Mouse (Mus musculus): ENCODE data around the gene Rgs16.

Rgs16 gene

DNA sequence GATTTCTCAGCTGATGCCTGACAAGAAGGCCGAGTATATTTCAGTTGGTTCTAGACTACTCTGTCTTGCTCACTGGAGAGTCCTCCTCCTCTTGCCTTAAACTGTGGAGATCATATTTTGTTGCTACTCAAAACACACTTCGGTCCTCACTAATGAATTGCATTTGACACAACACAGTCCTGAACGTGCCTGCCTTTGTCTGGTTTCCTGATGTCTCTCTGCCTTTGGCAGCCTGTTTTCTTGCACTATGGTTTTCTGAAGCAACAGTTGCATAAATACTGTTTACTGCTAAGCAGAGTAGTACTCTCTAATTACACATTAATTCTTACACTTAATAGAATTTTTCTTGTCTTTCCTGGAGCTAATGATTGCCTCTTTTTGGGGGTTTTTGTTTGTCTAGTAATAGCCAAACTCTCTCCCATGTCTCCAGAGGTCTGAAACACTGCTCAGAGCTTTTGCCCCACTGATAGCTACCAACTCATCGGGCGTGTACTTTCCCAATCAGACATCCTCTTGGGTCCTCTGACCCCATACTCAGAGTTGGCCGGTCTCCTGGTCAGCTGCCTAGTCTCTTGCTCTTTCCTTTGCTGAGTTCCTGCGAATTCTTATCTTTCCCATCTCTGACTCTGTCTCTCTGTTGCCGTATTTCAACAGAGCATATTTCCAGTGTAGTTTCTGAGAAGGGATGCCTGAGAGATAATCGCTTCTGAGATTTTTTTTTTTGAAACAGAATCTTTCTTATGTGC, 18.4 kb upstream of the Rgs16 start:
- DNase-seq (ENCODE audit: low read depth) = no peak

DNA sequence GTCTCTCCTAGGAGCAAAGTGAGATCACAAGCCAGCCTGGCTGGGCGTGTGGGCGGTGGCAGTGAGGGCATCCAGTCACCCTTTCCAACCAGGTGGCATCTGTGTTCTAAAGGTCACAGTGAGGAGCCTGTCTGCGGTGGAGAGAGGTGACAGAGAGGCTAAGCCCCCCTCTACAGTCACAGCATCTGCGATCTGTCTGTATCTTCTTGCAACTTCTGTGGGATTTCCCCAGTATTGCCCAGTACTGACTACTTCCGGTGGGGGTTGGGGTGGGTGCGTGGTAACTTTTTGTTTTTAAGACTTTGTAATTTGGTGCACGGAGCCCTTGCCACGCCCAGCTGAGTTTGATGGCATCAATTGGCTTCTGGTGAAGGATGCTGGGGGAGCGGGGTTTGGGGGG, 16.7 kb upstream of the Rgs16 start:
- peak; percentile 96 for DNase-seq (ENCODE audit: low read depth)

- DNase-seq (ENCODE audit: low read depth) = no peak
Measured at GRCm38 (mm10) chr1:153726636-153727035, 13.5 kb upstream of the Rgs16 start.

DNA sequence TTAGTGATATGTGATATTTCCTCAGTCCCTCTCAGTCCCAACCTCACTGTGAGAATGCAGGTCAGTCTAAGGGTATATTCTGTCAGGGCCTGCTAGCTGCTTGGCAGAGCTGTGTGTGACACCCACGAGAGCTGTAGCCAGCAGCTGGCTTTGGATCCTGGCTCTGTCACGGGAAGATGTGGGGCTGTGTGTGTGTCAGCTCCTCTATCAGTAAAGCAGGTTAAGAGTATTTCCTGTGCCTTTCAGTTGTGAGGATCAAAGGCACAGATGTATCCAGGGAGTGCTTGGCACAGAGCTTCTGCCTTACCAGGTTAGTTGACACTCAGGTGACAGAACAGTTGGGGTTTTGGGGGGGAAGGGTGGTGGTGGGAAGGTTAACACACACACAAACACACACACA, 10.3 kb upstream of the Rgs16 start:
- no peak for DNase-seq (ENCODE audit: low read depth)

DNA sequence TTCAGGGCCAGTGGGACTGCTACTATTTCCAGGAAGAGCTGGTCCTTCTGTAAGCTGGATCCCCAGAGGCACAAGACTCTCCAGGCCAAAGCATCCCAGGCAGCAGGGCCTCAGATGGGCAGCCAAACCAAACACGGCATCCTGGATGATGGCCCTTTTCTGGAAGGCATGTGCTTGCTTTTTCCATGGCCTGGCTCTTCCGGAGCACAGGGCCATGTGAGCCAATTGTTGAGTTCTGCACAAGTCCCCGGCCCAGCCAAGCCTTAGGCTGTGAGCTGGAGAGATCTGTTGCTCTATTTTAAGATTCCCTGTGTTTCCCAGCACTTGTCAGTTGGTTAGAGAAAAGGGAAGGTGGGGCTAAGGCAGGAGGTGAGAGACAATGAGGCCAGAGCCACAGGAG, 9.5 kb upstream of the Rgs16 start:
- no peak for DNase-seq (ENCODE audit: low read depth)

GRCm38 (mm10) chr1:153733181-153733580, 7.0 kb upstream of the Rgs16 start:
- DNase-seq (ENCODE audit: low read depth) = no peak

DNA sequence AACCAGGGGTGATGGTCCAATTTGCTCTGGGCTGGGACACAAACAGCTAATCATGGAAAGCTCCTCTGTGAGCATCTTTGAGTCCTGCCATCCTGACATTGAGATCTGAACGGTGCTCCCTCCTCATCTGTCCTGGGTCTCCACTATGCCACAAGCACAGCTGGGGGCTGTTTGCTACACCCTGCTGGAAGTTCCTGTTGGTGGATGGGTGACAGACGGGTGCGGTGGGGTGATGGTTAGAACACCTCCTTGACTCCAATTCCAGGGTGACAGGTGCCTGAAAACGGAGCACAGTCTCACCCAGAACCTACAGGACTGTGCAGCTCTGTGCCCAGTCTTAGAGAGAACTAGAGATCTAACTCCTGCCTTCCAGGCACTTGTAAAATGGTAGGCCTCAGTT, 5.3 kb upstream of the Rgs16 start:
- DNase-seq (ENCODE audit: low read depth) = no peak

- DNase-seq (ENCODE audit: low read depth) = no peak
Measured at GRCm38 (mm10) chr1:153736096-153736495, 4.1 kb upstream of the Rgs16 start.

- no peak for DNase-seq (ENCODE audit: low read depth)
Measured at GRCm38 (mm10) chr1:153737101-153738085, 2.8 kb upstream of the Rgs16 start.

DNA sequence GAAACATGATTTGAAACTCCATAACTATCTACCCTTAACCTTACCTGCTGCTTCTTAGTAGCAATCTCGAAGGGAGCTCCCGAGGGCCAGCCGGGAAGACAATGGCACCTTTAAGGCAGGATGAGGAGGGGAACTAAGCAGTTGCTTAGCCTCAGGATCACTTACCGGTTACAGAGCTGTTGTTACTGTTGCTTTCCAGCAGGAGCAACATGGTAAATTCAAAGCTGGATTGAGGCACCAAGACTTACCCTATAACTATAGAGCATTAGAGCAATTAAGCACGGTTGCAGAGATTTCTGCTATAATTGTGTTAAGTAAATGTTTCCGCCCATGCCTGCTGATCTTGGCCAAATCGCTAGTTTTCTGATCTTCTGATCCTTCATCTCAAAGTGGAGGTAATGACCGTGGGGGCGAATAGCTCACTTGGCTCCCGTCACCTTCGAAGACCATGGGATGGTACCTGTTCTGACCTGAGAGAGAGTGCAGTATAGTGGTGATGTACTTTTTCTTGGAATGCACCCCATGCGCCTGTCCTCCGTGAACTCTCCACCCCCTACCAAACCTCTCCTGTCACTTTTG, 623 bp upstream of the Rgs16 start:
- no peak for DNase-seq (ENCODE audit: low read depth)

GRCm38 (mm10) chr1:153740775-153741400, 739 bp downstream of the Rgs16 start:
- peak; percentile 42 for DNase-seq (ENCODE audit: low read depth)

DNA sequence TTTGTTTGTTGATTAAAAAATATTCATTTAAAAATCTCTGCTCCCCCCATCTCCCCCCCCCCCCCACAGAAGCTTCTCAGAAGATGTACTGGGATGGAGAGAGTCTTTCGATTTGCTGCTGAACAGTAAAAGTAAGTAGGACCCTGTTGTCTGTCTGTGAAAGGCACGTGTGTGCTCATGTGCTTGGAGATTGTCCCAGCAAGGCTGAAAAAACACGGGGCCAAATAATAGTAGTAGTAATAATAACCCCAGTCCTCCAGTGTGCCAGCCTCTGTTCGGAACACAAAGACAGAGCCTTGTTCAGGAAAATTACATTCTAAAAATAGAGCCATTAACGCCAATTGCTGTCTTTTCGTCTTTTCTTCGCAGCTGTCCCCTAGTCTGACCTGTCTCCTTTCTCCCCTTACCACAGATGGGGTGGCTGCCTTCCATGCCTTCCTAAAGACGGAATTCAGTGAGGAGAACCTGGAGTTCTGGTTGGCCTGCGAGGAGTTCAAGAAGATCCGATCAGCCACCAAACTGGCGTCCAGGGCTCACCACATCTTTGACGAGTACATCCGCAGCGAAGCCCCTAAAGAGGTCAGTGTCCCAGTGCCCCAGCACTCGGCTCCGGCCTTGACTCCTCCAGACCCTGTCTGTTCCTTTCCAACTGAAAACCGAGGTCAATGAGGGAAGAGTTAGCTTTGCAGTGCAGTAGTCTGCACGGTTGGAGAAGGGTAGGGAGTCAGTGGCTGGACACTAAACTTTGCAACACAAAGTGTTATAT, 1.6 kb downstream of the Rgs16 start:
- peak; percentile 20 for DNase-seq (ENCODE audit: low read depth)

DNA sequence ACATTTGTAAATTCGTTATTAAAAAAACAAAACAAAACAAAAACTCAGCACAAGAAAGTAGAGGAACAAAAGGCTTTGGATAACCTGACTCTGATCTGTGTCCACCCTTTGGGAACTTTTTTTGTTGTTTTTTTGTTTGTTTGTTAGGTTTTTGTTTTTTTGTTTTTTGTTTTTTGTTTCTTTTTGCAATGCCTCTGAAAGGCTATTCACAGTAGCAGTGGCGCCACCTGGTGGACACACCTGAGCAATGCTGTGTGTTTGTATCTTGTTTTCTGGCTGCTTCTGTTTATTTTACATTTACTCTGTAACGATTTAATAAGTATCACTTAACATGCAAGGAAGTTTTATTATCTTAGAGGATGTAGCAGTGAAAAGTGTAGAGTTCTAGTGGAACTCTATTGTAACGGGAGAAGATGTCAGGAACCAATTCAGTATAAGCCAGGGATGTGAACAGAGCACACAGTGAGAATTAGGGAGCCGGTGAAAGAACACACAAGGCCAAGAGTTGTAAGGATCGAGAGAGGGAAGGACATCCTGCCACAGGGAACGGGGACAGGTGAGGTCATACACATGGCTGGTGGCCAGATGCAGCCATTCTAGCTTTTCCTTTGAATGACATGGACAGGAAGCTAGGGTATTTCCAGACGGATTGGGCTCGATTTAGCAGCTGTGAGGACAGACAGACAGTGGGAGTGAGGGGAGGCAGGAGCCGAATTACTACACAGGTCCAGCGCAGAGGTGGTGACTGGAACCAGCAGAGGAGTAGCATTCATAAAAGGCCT, 2.4 kb downstream of the Rgs16 start:
- DNase-seq (ENCODE audit: low read depth) = peak; percentile 91

GRCm38 (mm10) chr1:153746119-153746670, 6.0 kb downstream of the Rgs16 start:
- DNase-seq (ENCODE audit: low read depth) = peak; percentile 22

- DNase-seq (ENCODE audit: low read depth) = peak; percentile 89
Measured at GRCm38 (mm10) chr1:153746728-153747127, 6.6 kb downstream of the Rgs16 start.

DNA sequence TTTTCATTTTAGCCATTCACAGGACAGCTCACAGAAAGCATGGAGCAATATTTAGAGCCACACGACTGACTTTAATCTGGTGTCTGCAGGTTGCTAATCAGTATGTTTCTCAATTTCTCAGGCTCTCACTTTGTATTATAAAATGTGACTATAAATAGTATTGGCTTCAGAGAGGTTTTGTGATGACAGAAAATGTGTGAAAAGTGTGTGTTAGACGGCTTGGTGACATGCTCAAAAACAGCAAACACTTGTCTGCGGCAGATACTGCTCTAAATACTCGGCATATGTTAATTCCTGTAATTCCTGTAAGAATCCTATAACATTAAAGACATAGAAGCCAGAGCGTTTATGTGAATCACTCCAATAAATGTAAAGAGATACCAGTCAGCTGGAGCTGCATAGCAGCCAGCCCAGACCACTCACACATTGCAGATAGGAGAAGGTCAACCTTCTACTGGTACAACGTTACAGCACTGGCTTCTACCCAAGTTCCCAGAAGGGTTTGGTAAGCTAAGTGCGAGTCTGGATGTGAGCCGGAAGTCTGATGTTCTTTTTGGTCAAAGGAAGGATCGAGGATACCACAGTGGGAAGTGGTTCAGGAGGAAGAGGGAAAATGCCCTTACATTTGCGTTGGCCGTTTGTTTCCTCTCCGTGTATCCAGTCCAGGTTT, 7.8 kb downstream of the Rgs16 start:
- DNase-seq (ENCODE audit: low read depth) = no peak

- peak; percentile 85 for DNase-seq (ENCODE audit: low read depth)
Measured at GRCm38 (mm10) chr1:153748549-153748948, 8.4 kb downstream of the Rgs16 start.

DNA sequence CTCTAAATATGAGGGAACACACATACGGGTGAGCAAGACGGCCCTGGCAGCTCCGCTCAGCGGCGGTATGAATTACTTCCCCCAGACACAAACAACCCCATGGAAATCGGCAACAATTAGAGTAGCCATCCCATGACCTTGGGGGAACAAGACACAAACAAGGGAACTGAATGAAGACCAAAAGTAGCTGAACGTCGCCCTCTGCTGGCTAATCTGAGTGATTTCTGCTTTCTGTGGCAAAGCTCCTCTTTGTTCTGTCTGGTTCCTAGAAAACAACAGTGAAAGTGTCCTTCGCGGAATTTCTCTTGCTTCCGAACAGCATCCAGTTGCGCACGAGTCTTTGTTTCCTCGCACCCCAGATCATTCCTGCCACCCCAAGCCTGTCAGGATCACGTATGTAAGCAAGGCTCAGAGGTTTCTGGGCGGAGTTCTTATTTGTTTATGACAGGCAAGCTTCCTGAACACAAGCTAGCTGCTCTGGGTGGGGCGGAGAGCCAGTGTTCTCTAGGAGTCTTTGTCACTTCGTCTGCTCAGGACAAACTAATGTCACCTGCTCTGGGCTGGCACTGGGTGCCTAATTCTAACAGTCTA, 9.2 kb downstream of the Rgs16 start, which contains the start of gene Rnasel:
Gene Rnasel (plus strand): TSS at position 216 of the 591 bp plus-strand sequence.
- DNase-seq (ENCODE audit: low read depth) = peak; percentile 93

GRCm38 (mm10) chr1:153750054-153750453, 9.9 kb downstream of the Rgs16 start:
- no peak for DNase-seq (ENCODE audit: low read depth)
